Mouse (Mus musculus) spleen, embryonic (tissue): ENCODE results near the gene Olfr960.

Experiments
- CTCF ChIA-PET: fragments of 350-600 bp; sonication (Branson Sonifier 250); formaldehyde crosslinking; loops from one replicate; lab custom pipeline; 2022; lab: Charles Lee

Olfr960 gene

DNA sequence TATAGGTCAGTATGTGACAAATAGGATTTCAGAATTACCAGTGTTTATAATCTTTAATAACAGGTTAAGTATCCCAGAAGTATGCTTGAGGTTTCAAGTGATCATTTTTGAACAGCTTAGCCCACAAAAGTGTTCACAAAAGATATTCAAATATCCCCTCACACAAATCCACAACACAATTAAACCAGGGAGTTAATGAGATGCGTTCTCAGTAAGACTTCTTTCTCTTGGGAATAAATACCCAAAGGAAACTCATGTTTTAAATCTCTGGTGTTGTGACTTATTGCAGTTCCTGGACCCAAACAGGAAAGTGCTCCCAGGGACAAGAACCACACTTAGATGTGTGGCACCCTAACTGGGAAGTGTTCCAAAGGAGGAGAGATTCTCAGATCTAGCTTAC is at the start of gene Olfr960:
Gene Olfr960, plus strand, starts transcription at position 301 of the 400 bp plus-strand sequence.
- CTCF ChIA-PET, result no interaction called here

GRCm38 (mm10) chr9:39575469-39575868 is 45.7 kb upstream of the Olfr960 start, which contains the start of gene Olfr959:
TSS of gene Olfr959 (minus strand) at chr9:39575569.
- CTCF ChIA-PET, result no interaction called here

DNA sequence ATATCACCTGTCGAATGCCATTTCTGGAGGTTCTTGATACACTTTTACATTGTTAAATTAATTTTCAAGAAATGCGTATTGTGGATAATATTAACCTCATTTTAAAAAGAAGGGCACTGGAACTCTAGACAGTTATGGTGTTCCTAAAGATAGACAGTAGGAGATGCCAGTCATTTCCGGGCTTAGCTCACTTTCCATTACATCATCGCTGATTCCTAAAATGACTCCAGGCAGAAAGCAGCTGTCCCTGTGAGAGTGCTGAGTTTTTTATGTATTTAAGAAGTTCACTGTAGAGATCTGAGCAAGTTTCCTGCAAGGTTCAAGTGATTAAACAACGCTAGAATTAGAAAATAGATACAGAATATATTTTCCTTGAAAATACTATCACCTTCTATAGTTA is 44.1 kb upstream of the Olfr960 start:
- CTCF ChIA-PET, result no interaction called here

DNA sequence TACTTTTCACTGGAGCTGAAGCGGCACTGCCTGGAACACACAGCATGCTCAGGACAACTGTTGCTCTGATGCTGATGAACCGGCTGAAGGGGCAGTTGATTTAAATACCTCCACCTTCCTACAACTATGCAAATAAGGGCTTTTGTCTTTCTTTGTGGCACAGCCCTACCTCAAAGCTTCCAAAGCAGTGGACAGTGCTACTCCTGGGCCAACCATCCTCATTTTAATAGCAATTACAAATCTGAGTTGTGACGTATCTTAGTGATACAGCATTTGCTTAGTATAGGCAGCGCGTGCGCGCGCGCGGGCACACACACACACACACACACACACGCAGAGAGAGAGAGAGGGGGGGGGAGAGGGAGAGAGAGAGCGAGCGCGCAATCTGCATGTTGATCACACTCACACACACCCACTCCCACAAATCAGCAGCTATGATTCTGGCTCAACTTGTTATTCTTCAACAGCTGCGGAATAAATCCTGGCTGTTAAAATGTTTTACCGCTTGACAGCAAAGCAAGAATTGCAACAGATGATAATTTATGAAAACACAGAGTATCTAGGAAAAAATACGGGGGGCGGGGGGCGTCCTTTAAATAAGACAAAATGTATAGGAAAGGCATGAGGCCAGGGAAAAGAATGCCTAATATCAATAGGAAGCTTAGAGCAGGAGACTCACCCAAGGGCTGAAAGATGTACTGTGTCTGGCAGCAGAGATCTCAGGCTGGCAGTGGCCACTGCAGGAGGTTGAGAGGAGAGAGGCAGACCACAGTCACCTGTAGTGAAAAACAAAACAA is 18.4 kb upstream of the Olfr960 start:
- CTCF ChIA-PET, result no interaction called here

DNA sequence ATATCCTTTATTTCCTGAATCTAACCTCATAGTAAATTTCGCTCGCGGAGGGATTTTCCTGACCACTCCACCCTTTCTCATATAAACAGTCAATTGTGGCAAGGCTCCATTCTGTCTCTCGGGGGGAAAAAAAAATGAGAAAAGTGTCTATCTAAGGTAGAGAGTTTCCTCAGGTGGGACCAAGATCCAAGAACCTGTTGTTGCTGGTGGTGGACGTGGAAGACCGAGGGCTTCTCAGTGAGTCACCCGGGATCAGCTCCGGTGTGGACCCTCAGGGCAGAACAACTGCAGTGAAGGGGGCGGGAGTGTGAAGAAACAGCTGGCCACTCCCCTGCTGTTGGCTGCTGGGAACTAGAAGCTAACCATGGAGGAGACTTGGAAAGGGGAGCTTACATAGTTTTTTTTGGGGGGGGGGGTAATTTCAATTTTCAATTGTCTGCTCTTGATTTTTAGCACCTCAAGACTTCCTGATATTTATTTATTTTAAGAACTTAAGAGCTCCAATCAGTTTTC is 17.8 kb upstream of the Olfr960 start:
- CTCF ChIA-PET, result no interaction called here

DNA sequence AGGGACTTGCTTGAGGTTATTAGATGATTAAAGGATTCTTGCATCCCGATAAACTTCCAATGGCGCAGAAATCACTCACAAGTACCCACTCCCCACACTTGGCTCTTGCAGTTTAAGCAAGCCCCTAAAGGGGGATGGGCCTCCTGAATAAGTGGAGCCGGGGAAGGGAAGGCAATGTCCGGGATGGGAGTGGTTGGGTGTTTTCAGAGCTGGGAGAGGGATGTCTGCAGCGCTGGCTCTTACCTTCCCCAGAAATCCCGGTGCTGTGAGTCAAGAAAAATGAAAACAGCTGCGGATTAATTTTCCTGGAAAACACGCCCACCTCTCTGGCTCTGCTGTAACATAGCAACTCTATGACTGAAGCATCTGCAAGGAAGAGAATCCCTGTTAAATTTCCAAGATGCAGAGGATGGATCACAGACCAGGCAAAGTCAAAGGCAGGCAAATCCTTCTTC is 17.1 kb upstream of the Olfr960 start, which contains the start of gene AW551984:
Gene AW551984, minus strand, starts transcription at position 405 of the 455 bp plus-strand sequence.
- CTCF ChIA-PET, result no interaction called here

DNA sequence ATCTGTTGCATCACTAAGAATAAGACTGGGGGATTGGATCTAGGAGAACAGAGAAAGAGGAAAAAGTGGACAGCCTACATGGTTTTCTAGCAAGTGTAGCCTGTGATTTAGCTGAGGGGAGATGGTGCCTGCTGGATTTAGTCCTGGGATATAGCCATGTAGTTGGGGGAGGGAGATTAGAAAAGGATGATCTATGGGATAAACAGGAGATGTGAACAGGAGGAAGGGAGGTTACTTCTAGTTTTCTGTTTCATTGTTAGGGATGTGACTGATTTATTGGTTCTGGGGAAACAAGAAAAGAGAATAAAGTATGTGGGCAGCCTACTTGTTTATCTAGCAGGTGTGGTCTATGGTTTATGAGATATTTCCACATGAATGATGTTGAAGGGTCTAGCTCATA is 12.7 kb upstream of the Olfr960 start:
- CTCF ChIA-PET, result no interaction called here

DNA sequence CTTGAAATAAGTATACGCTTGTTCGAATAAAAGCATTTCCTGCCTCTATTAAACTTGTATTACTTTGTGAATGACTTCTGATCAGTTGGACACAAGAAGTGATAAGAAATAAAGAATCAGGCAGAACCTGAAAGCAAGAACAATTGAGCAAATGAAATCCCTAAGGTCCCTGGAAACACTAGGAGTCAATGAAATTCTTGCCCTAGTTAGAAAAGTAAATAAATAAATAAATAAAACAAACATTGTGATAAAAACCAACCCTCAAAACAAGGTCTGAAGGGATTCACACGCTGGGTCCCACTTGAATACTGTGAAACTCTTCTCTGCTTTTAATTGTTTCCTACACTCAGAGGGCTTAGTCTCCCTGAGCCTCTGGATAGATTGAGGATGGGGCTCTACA is 10.8 kb upstream of the Olfr960 start, which contains the start of gene Olfr148:
Gene Olfr148, plus strand, starts transcription at position 301 of the 400 bp plus-strand sequence.
- CTCF ChIA-PET, result no interaction called here

DNA sequence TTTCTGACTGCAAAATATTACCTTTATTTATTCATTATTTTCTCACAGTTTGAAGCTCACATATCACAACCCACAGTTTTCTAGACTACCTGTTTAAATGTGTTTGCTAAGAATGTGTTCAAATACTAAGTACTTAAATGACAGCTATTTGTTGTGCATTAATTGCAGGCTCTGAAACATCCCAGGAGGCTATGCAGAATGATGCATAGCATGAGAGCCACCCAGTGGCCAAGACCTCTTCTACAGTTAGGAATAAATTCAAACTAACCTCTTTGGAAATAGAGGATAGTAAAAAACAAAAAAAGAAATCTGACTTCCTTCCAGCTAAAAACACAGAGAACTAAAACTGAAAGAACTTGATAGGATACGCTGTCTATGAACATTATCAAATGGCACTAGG is 9.2 kb upstream of the Olfr960 start:
- CTCF ChIA-PET, result no interaction called here

DNA sequence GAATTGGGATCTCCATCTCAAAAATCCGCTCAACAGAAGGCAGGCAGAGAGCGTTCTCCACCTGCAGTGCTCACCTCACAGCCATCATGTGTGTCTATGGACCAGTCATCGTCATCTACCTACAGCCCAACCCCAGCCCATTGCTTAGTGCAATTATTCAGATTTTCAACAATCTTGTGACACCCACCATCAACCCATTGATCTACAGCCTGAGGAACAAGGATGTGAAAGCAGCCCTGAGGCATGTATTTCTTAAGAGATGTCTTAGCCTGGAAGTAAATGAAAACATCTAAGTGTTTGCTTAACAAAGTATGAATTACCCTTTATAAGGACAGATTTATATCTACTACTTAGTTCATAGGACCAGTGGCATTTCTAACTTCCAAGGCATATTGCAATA is 2.6 kb downstream of the Olfr960 start:
- CTCF ChIA-PET, result no interaction called here

GRCm38 (mm10) chr9:39624711-39625110 is 3.5 kb downstream of the Olfr960 start:
- CTCF ChIA-PET, result no interaction called here

- CTCF ChIA-PET, result no interaction called here
Observed at GRCm38 (mm10) chr9:39629069-39629468, 7.9 kb downstream of the Olfr960 start.

- CTCF ChIA-PET, result no interaction called here
Observed at GRCm38 (mm10) chr9:39633913-39634594, 12.9 kb downstream of the Olfr960 start.

GRCm38 (mm10) chr9:39644785-39645184 is 23.6 kb downstream of the Olfr960 start, which contains the start of gene Olfr961:
TSS of gene Olfr961 (plus strand) at chr9:39645085.
- CTCF ChIA-PET, result no interaction called here

DNA sequence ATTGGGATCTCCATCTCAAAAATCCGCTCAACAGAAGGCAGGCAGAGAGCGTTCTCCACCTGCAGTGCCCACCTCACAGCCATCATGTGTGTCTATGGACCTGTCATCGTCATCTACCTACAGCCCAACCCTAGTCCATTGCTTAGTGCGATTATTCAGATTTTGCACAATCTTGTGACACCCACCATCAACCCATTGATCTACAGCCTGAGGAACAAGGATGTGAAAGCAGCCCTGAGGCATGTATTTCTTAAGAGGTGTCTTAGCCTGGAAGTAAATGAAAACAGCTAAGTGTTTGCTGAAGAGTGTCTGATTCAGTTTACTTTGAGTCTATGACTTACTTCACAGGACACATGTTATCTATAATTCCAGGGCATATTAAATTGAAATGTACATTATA is 26.2 kb downstream of the Olfr960 start:
- CTCF ChIA-PET, result no interaction called here

DNA sequence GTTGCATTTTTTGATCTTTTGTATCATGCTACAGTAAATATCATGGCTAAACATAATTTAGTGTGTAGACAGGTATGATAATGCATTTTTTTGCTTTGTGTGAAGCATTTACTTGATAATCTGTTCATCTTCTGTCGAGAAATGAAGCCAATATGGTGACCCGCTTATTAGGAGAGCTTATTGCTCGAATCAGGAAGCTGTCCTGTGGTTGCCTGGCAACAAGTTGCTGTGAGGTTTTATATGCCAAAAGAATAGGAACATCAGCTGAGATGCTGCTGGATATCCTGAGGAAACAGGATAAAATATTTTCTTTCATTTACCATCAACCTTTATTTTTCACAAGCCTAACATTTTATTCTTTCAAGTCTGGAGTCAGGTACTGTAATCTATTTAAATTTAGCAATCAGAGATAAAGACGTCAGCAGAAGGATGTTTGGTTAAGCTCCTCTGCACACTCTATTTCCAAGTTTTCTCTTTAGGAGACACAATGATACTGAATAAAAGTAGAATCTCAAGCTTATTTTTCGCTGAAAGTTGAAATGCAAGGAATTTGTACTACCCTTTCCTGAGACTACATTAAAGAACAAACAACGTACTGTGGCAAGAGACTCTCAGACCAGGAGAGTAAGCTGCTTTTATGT is 33.7 kb downstream of the Olfr960 start:
- CTCF ChIA-PET, result no interaction called here

DNA sequence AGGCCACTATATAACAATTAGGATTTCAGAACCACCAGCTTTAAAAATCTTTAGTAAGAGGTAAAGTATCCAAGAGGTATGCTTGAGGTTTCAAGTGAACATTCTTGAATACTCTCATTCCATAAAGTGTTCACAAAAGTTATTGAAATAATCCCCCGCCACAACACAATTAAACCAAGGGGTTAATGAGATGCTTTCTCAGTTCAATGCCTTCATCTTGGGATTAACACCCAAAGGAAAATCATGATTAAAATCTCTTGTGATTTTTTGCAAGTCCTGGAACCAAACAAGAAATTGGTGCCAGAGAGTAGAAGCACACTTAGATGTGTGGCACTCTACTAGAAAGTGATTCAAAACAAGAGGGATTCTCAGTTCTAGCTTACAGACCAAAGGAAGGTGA is 45.7 kb downstream of the Olfr960 start, which contains the start of gene Olfr963:
Gene Olfr963, plus strand, starts transcription at position 301 of the 400 bp plus-strand sequence.
- CTCF ChIA-PET, result no interaction called here

DNA sequence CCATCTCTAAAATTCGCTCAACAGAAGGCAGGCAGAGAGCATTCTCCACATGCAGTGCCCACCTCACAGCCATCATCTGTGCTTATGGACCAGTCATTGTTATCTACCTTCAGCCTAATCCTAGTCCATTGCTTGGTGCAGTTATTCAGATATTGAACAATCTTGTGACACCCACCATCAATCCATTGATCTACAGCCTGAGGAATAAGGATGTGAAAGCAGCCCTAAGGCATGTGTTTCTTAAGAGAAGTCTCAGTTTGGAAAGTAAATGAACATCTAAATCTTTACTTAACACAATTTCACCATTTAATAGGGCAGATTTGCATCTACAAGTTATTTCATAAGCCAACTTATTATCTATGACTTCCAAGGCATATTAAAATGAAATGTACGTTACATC is 48.5 kb downstream of the Olfr960 start:
- CTCF ChIA-PET, result no interaction called here
